Mouse (Mus musculus) midbrain, postnatal 0 days (tissue): ENCODE measurements around the gene Anapc7. TPM values are rescaled to one million over a fixed set of nuclear protein-coding genes. Genes with fewer than 3 reads are reported as not detected.

Experiments used
- ATAC-seq: fragments of 200-750 bp; cut with Nextera tagmentation; 2 replicates; pipeline ENCODE4 v1.8.0; 2017; ENCODE audit warnings: moderate number of reproducible peaks, mild to moderate bottlenecking, moderate TSS enrichment, moderate library complexity; ENCODE audit not compliant: low FRiP score
- DNase-seq: peaks from one replicate; pipeline ENCODE4 v3.0.0-alpha.2; 2015; ENCODE audit warnings: low spot score
- H3K27ac ChIP-seq: fragments of 300-500 bp; sonication (generic); 2 replicates; pipeline ENCODE4 v1.5.1; 2014; ENCODE audit warnings: low read depth, mild to moderate bottlenecking, low read length, mixed read lengths
- H3K27me3 ChIP-seq: fragments of 300-500 bp; sonication (generic); 2 replicates; pipeline ENCODE4 v1.6.1; 2014; ENCODE audit warnings: low read length, control low read depth, mixed read lengths; ENCODE audit not compliant: insufficient read depth
- H3K36me3 ChIP-seq: fragments of 300-500 bp; sonication (generic); 2 replicates; pipeline ENCODE4 v1.6.1; 2014; ENCODE audit warnings: low read length, control low read depth, mixed read lengths; ENCODE audit not compliant: insufficient read depth
- H3K4me1 ChIP-seq: fragments of 300-500 bp; sonication (generic); 2 replicates; pipeline ENCODE4 v1.6.1; 2014; ENCODE audit warnings: mild to moderate bottlenecking, control low read depth, antibody characterized with exemption, low read length, mixed read lengths; ENCODE audit not compliant: insufficient read depth
- H3K4me2 ChIP-seq: fragments of 300-500 bp; sonication (generic); 2 replicates; pipeline ENCODE4 v1.6.1; 2014; ENCODE audit warnings: low read depth, mild to moderate bottlenecking, low read length, mixed read lengths; ENCODE audit not compliant: poor library complexity, severe bottlenecking
- H3K4me3 ChIP-seq: fragments of 300-500 bp; sonication (generic); 2 replicates; pipeline ENCODE4 v1.5.1; 2014; ENCODE audit warnings: low read depth, mild to moderate bottlenecking, low read length, moderate library complexity
- H3K9ac ChIP-seq: fragments of 300-500 bp; sonication (generic); replicated peaks from 2 replicates; pipeline ENCODE4 v1.6.1; 2014; ENCODE audit warnings: mild to moderate bottlenecking, low read length, moderate library complexity, mixed read lengths; ENCODE audit not compliant: poor library complexity, severe bottlenecking
- H3K9me3 ChIP-seq: fragments of 300-500 bp; sonication (generic); 2 replicates; pipeline ENCODE4 v1.6.1; 2016; ENCODE audit warnings: low read length, control low read depth
- CTCF ChIP-seq: IDR thresholded peaks from 2 replicates; pipeline ENCODE4 v1.5.1; 2016; ENCODE audit warnings: antibody characterized with exemption, mild to moderate bottlenecking
- WGBS: fragments of 180-500 bp; shearing (Covaris S2); extraction: QIAGEN DNeasy Blood & Tissue Kit; methylation state at CpG from one replicate; pipeline ENCODE4 v1.1.7; 2014; 5-methylcytosine and 5-hydroxymethylcytosine counted together
- polyA plus RNA-seq: library from polyadenylated mRNA; unstranded; fragments of >200 nt; fragmentation: Nextera tagmentation; extraction: Ambion mirVana; gene quantifications from 2 replicates; pipeline ENCODE4 v1.2.1, GENCODE M21; 2015
- total RNA-seq: library from RNA; depleted of rRNA; stranded (reverse); fragments of >200 nt; gene quantifications from 2 replicates; pipeline ENCODE4 v1.2.3, GENCODE M21; 2014; rRNA removed

Anapc7 gene
- 29.3 and 34.3 TPM in 2 replicates for total RNA-seq
- 42.8 and 43.5 TPM in 2 replicates for polyA plus RNA-seq

- peak within 1 kb of the TSS; percentile 85 for H3K4me2 ChIP-seq
- peak within 1 kb of the TSS; percentile 93 for H3K4me3 ChIP-seq
- no peaks in the 10 kb centered on the region; the same call in 1 of the 2 replicates for H3K4me1 ChIP-seq
- DNase-seq = peak; percentile 20
- peak; percentile 64 for TF ChIP-seq CTCF
- no peaks in the 10 kb centered on the region for H3K9me3 ChIP-seq
- H3K36me3 ChIP-seq = no peaks in the 10 kb centered on the region
- H3K27ac ChIP-seq = peak within 1 kb of the TSS; percentile 95
- ATAC-seq = peak; percentile 31; the same call in 1 of the 2 replicates
- no peaks in the 10 kb centered on the region for H3K27me3 ChIP-seq
- H3K9ac ChIP-seq = peak within 1 kb of the TSS; percentile 87
- WGBS = 20% methylated on average over 17 of the region's 17 CpGs
Measured at GRCm38 (mm10) chr5:122421271-122422068, at the start of gene Anapc7. Anapc7 (plus strand) TSS chr5:122421693.

- peaks cover 31% of the 10 kb centered on the region for H3K36me3 ChIP-seq
- peak within 1 kb of the TSS; percentile 96 for H3K27ac ChIP-seq
- DNase-seq (peak; percentile 100), ATAC-seq (peak; percentile 91)
- no peak for TF ChIP-seq CTCF
- H3K4me2 ChIP-seq = peak within 1 kb of the TSS; percentile 73
- peak within 1 kb of the TSS; percentile 67 for H3K4me3 ChIP-seq
- H3K9ac ChIP-seq = peak within 1 kb of the TSS; percentile 79
- H3K4me1 ChIP-seq = no peaks in the 10 kb centered on the region
- no peaks in the 10 kb centered on the region for H3K9me3 ChIP-seq
- WGBS = under 1% methylated on average over 53 of the region's 53 CpGs
- no peaks in the 10 kb centered on the region for H3K27me3 ChIP-seq
Measured at GRCm38 (mm10) chr5:122372192-122372769, 49.2 kb upstream of the Anapc7 start, which contains the start of gene Fam216a. Fam216a (minus strand) TSS chr5:122372364.

- ATAC-seq (no peak), DNase-seq (no peak)
- no peak for TF ChIP-seq CTCF
- Histone ChIP-seq H3K9ac (peak overlapping the region; percentile 70), H3K4me1 (no peaks in the 10 kb centered on the region), H3K27ac (peak overlapping the region; percentile 96), H3K4me2 (peak overlapping the region; percentile 73), H3K27me3 (no peaks in the 10 kb centered on the region), H3K9me3 (no peaks in the 10 kb centered on the region), H3K36me3 (peaks cover 25% of the 10 kb centered on the region; the same call in 1 of the 2 replicates), H3K4me3 (peak overlapping the region; percentile 67)
- WGBS = 13% methylated on average over 5 of the region's 5 CpGs
Measured at GRCm38 (mm10) chr5:122372878-122373277, 48.6 kb upstream of the Anapc7 start.

- Histone ChIP-seq H3K4me2 (no peak overlapping the region), H3K9ac (no peak overlapping the region), H3K4me3 (no peak overlapping the region), H3K9me3 (no peaks in the 10 kb centered on the region), H3K36me3 (peaks cover 38% of the 10 kb centered on the region), H3K4me1 (no peaks in the 10 kb centered on the region), H3K27me3 (no peaks in the 10 kb centered on the region), H3K27ac (no peak overlapping the region)
- DNase-seq (no peak), ATAC-seq (no peak)
- TF ChIP-seq CTCF = no peak
- WGBS = 89% methylated on average over 4 of the region's 4 CpGs
Measured at GRCm38 (mm10) chr5:122377101-122377833, 44.2 kb upstream of the Anapc7 start.

GRCm38 (mm10) chr5:122378171-122378570 is 43.3 kb upstream of the Anapc7 start:
- WGBS = 95% methylated on average over 12 of the region's 12 CpGs

More at GRCm38 (mm10) chr5:122378171-122378570, 43.3 kb upstream of the Anapc7 start:
- TF ChIP-seq CTCF = no peak
- Histone ChIP-seq H3K4me1 (no peaks in the 10 kb centered on the region), H3K4me3 (no peak overlapping the region), H3K27me3 (no peaks in the 10 kb centered on the region), H3K36me3 (peaks cover 40% of the 10 kb centered on the region), H3K27ac (no peak overlapping the region), H3K4me2 (no peak overlapping the region), H3K9ac (no peak overlapping the region), H3K9me3 (no peaks in the 10 kb centered on the region)
- DNase-seq (no peak), ATAC-seq (no peak)
